Mouse (Mus musculus): ENCODE measurements around the gene Prl3c1. TPM values are rescaled to one million over a fixed set of nuclear protein-coding genes. Genes with fewer than 3 reads are reported as not detected.
"Not testable (repeated sequence)": the region's sequence is repeated elsewhere in the genome, so short reads cannot be mapped to it uniquely, and the experiment has no call there.

The Prl3c1 gene
- polyA plus RNA-seq (2016; fragmentation: Nextera tagmentation; extraction: Ambion mirVana): not detected in 2 replicates

DNA sequence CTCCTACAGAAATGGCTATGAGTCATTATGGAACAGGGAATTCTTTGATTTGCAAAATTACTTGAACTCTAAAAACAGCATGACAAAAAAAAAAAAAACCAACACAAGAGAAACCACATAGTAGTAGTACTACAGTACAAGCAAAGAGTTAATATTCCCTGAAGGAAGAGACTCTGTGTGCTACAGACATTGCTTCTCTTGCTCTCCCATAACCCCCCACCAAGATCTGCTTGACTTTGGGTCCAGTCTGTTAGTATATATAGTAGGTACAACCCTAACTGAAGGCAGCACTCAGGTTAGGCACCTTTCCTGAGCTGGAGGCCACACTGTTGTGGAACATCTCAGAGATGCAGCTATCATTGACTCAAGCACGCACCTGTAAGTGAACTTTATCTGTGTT, at the start of gene Prl3c1:
Prl3c1 (plus strand) TSS at position 301 of the 400 bp plus-strand sequence.
- Histone ChIP-seq H3K4me3 (no peak within 1 kb of the TSS), H3K9me3 (replicated peaks) (peaks cover 5% of the 10 kb centered on the region; the same call in 1 of the 2 replicates), H3K4me1 (no peaks in the 10 kb centered on the region), H3K36me3 (no peaks in the 10 kb centered on the region), H3K27ac (replicated peaks) (no peak within 1 kb of the TSS), H3K27me3 (ENCODE audit: low read depth, poor library complexity, severe bottlenecking) (no peaks in the 10 kb centered on the region)
- DNase-seq (ENCODE audit: low spot score): no peak
- 85% methylated on average over 1 of the region's 1 CpGs for WGBS

GRCm38 (mm10) chr13:27148264-27148663, 48.2 kb upstream of the Prl3c1 start:
- no peaks in the 10 kb centered on the region for H3K4me1 ChIP-seq
- no peak for DNase-seq (ENCODE audit: low spot score)
- no peaks in the 10 kb centered on the region for H3K36me3 ChIP-seq
- H3K27me3 ChIP-seq (ENCODE audit: low read depth, poor library complexity, severe bottlenecking): no peaks in the 10 kb centered on the region
- H3K27ac ChIP-seq (replicated peaks): no peak overlapping the region
- 81% methylated on average over 1 of the region's 1 CpGs for WGBS
- H3K4me3 ChIP-seq: no peak overlapping the region
- no peaks in the 10 kb centered on the region for H3K9me3 ChIP-seq (replicated peaks)

DNA sequence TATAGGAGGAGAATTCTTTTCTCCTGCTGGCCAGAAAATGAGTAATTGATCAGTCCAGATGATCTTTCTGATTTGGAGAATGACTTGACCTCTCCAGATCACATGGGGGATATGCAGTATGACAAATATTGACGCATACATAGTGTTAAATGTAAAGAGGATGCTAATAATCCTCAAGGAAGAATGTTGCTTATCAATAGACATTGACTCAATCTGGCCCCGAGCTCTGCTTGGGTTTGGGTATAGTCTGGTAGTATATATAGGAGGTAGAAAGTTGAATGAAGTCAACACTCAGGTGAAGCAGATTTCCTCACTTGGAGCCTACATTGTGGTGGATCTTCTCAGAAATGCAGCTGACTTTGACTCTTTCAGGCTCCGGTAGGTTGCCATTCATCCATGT, 40.0 kb upstream of the Prl3c1 start, which contains the start of gene Prl3d3:
Prl3d3 (plus strand) TSS at position 301 of the 400 bp plus-strand sequence.
- not testable (repeated sequence) for DNase-seq (ENCODE audit: low spot score); H3K36me3 ChIP-seq; H3K9me3 ChIP-seq (replicated peaks); H3K4me1 ChIP-seq; H3K27ac ChIP-seq (replicated peaks); H3K4me3 ChIP-seq; H3K27me3 ChIP-seq (ENCODE audit: low read depth, poor library complexity, severe bottlenecking)
- 85% methylated on average over 3 of the region's 3 CpGs for WGBS

DNA sequence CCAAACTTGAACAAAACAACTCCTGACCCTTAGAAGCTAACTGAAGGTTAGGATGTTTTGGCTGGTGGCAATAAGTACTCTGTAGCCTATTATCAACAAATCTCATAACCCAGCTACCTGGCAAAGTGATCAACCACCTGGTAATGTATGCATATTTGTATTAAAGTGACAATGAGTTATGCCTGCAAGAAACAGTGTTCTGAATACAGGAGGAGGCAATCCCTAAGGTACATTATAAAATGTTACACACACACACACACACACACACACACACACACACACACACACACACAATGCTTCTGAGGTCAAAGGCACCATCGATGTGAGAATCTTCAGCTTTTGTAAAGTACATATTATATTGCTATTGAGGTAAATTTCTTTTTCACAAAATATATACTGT, 45.1 kb downstream of the Prl3c1 start, which contains the start of gene Prl3b1:
Prl3b1 (plus strand) TSS at position 301 of the 400 bp plus-strand sequence.
- Histone ChIP-seq H3K4me3 (no peak within 1 kb of the TSS), H3K4me1 (no peaks in the 10 kb centered on the region), H3K27me3 (ENCODE audit: low read depth, poor library complexity, severe bottlenecking) (no peaks in the 10 kb centered on the region), H3K36me3 (no peaks in the 10 kb centered on the region), H3K27ac (replicated peaks) (no peak within 1 kb of the TSS), H3K9me3 (replicated peaks) (no peaks in the 10 kb centered on the region)
- no peak for DNase-seq (ENCODE audit: low spot score)
- 87% methylated on average over 1 of the region's 1 CpGs for WGBS

Other genes with a start within 250 kb of the Prl3c1 start
- not detected in 2 replicates for gene Prl, start 139.1 kb upstream of the Prl3c1 start, polyA plus RNA-seq (2016; fragmentation: Nextera tagmentation; extraction: Ambion mirVana)
- not detected in 2 replicates for gene Prl3d1, start 102.5 kb upstream of the Prl3c1 start, polyA plus RNA-seq (2016; fragmentation: Nextera tagmentation; extraction: Ambion mirVana)
- gene Prl3d2, start 75.0 kb upstream of the Prl3c1 start, polyA plus RNA-seq (2016; fragmentation: Nextera tagmentation; extraction: Ambion mirVana): not detected in 2 replicates
- not detected in 2 replicates for gene Prl3d3, start 39.9 kb upstream of the Prl3c1 start, polyA plus RNA-seq (2016; fragmentation: Nextera tagmentation; extraction: Ambion mirVana)
- gene Prl3b1, start 45.2 kb downstream of the Prl3c1 start, polyA plus RNA-seq (2016; fragmentation: Nextera tagmentation; extraction: Ambion mirVana): 0.62 and 1.6 TPM in 2 replicates
- gene Prl3a1, start 62.8 kb downstream of the Prl3c1 start, polyA plus RNA-seq (2016; fragmentation: Nextera tagmentation; extraction: Ambion mirVana): not detected in 2 replicates
- gene Prl6a1, start 116.0 kb downstream of the Prl3c1 start, polyA plus RNA-seq (2016; fragmentation: Nextera tagmentation; extraction: Ambion mirVana): not detected in 2 replicates
- gene Prl8a2, start 149.0 kb downstream of the Prl3c1 start, polyA plus RNA-seq (2016; fragmentation: Nextera tagmentation; extraction: Ambion mirVana): not detected in 2 replicates
- not detected in 2 replicates for gene Prl2b1, start 194.2 kb downstream of the Prl3c1 start, polyA plus RNA-seq (2016; fragmentation: Nextera tagmentation; extraction: Ambion mirVana)
- gene Prl8a6, start 242.0 kb downstream of the Prl3c1 start, polyA plus RNA-seq (2016; fragmentation: Nextera tagmentation; extraction: Ambion mirVana): not detected in 2 replicates

All from midbrain, embryonic 10.5 days (tissue).